Mouse (Mus musculus): ENCODE data around the gene Sirt2. TPM values are rescaled to one million over a fixed set of nuclear protein-coding genes. Genes with fewer than 3 reads are reported as not detected.

Gene Sirt2
- polyA plus RNA-seq (2012): 169 and 196 TPM in 2 replicates

GRCm38 (mm10) chr7:28766173-28766879 lies at the start of gene Sirt2:
TSS of gene Sirt2 (plus strand) at chr7:28766735.

GRCm38 (mm10) chr7:28741709-28742438 lies 24.7 kb upstream of the Sirt2 start, which contains the start of the genes Mrps12 and Sars2:
TSS of gene Mrps12 (minus strand) at chr7:28741820.
TSS of gene Sars2 (plus strand) at chr7:28741992.

GRCm38 (mm10) chr7:28756079-28756478 lies 10.5 kb upstream of the Sirt2 start, which contains the start of gene Ccer2:
TSS of gene Ccer2 (plus strand) at chr7:28756174.

GRCm38 (mm10) chr7:28767462-28767965 lies 979 bp downstream of the Sirt2 start, which contains the start of gene Nfkbib:
TSS of gene Nfkbib (minus strand) at chr7:28767512.

GRCm38 (mm10) chr7:28788307-28789195 lies 22.0 kb downstream of the Sirt2 start, which contains the start of gene Rinl:
TSS of gene Rinl (plus strand) at chr7:28788969.

GRCm38 (mm10) chr7:28808221-28808941 lies 41.8 kb downstream of the Sirt2 start, which contains the start of gene Hnrnpl:
TSS of gene Hnrnpl (plus strand) at chr7:28808541.

GRCm38 (mm10) chr7:28824941-28825685 lies 58.6 kb downstream of the Sirt2 start, which contains the start of gene Ech1:
TSS of gene Ech1 (plus strand) at chr7:28825217.

GRCm38 (mm10) chr7:28833723-28834347 lies 67.3 kb downstream of the Sirt2 start, which contains the start of gene Lgals4:
TSS of gene Lgals4 (plus strand) at chr7:28833854.

Other genes with a start within 250 kb of the Sirt2 start
- gene Ifnl3, start 243.9 kb upstream of the Sirt2 start, polyA plus RNA-seq (2012): not detected in 2 replicates
- not detected in 2 replicates for gene Sycn, start 225.8 kb upstream of the Sirt2 start, polyA plus RNA-seq (2012)
- 5.8 and 5.9 TPM in 2 replicates for gene Nccrp1, start 219.5 kb upstream of the Sirt2 start, polyA plus RNA-seq (2012)
- gene Samd4b, start 168.6 kb upstream of the Sirt2 start, polyA plus RNA-seq (2012): 92.1 and 106 TPM in 2 replicates
- gene Pak4, start 168.6 kb upstream of the Sirt2 start, polyA plus RNA-seq (2012): 41.7 and 46.1 TPM in 2 replicates
- gene Acp7, start 135.4 kb upstream of the Sirt2 start, polyA plus RNA-seq (2012): not detected in 2 replicates
- 0.17 and 0.21 TPM in 2 replicates for gene Fbxo27, start 73.9 kb upstream of the Sirt2 start, polyA plus RNA-seq (2012)
- gene Fbxo17, start 49.9 kb upstream of the Sirt2 start, polyA plus RNA-seq (2012): 1.5 and 2.0 TPM in 2 replicates
- 279 and 329 TPM in 2 replicates for gene Mrps12, start 24.9 kb upstream of the Sirt2 start, polyA plus RNA-seq (2012)
- gene Sars2, start 24.7 kb upstream of the Sirt2 start, polyA plus RNA-seq (2012): 46.8 and 59.0 TPM in 2 replicates
- not detected in 2 replicates for gene Ccer2, start 10.6 kb upstream of the Sirt2 start, polyA plus RNA-seq (2012)
- 199 and 221 TPM in 2 replicates for gene Nfkbib, start 777 bp downstream of the Sirt2 start, polyA plus RNA-seq (2012)
- gene Rinl, start 22.2 kb downstream of the Sirt2 start, polyA plus RNA-seq (2012): 81.2 and 117 TPM in 2 replicates
- 401 and 425 TPM in 2 replicates for gene Hnrnpl, start 41.8 kb downstream of the Sirt2 start, polyA plus RNA-seq (2012)
- gene Ech1, start 58.5 kb downstream of the Sirt2 start, polyA plus RNA-seq (2012): 29.7 and 33.0 TPM in 2 replicates
- gene Lgals4, start 67.1 kb downstream of the Sirt2 start, polyA plus RNA-seq (2012): 1.2 and 3.4 TPM in 2 replicates
- 0.29 and 0.53 TPM in 2 replicates for gene Lgals7, start 97.1 kb downstream of the Sirt2 start, polyA plus RNA-seq (2012)
- not detected in 2 replicates for gene Capn12, start 114.7 kb downstream of the Sirt2 start, polyA plus RNA-seq (2012)
- 339 and 350 TPM in 2 replicates for gene Actn4, start 195.6 kb downstream of the Sirt2 start, polyA plus RNA-seq (2012)
- 182 and 191 TPM in 2 replicates for gene Eif3k, start 215.1 kb downstream of the Sirt2 start, polyA plus RNA-seq (2012)
- gene Map4k1, start 215.3 kb downstream of the Sirt2 start, polyA plus RNA-seq (2012): 292 and 327 TPM in 2 replicates